In genomic region chr3:50694904-50695680, GRCm38 (mm10) we compare ENCODE assay signal across 11 mouse cellular contexts.
DNase-seq lines count a peak whose midpoint lies in the region; ATAC-seq and TF ChIP-seq lines count a peak whose summit lies in the region.
"Had no signal": no experiment of that assay in that cellular context is flagged by ENCODE, and none has a peak within 500 bp of the region (broad histone marks: within the 10 kb centered on the region; RNA-seq: fewer than 3 reads in every experiment).

No protein-coding gene starts in this region.

- no peak for TF ChIP-seq EP300 in heart, postnatal 0 days (IDR thresholded peaks at IDR 0.05; ENCODE audit: low read depth)

- no peak for DNase-seq in heart, postnatal 0 days (ENCODE audit: low spot score)
- DNase-seq in heart, postnatal 10 days = no peak
- no peak for DNase-seq in neural tube, embryonic 10.5 days (ENCODE audit: extremely low spot score, low spot score)
- DNase-seq in thymus, postnatal 4 days = peak; percentile 43
- no peak for DNase-seq in cerebellum, postnatal 14 days
- DNase-seq: adrenal gland, postnatal 25 days; gastrocnemius, postnatal 36 days; spleen, adult 18-20 months had no signal

- H3K4me3 ChIP-seq in heart, postnatal 0 days (ENCODE audit: low read depth, low read length) = no peak overlapping the region
- no peak overlapping the region for H3K4me3 ChIP-seq in neural tube, embryonic 13.5 days
- no peak overlapping the region for H3K4me3 ChIP-seq in limb, embryonic 15.5 days

- 0 out of 2 replicates have a peak overlapping the region, but pooled peaks have one; percentile 3 for H3K27ac ChIP-seq in heart, postnatal 0 days (ENCODE audit: low read depth)
- H3K27ac ChIP-seq in neural tube, embryonic 13.5 days (replicated peaks) = 0 out of 2 replicates have a peak overlapping the region, but pooled peaks have one; percentile 9
- peak overlapping the region; percentile 63 for H3K27ac ChIP-seq in limb, embryonic 15.5 days

- 66% methylated on average over 15 of the region's 15 CpGs for WGBS in heart, postnatal 0 days
- 67% methylated on average over 15 of the region's 15 CpGs for WGBS in neural tube, embryonic 13.5 days
- 56% methylated on average over 15 of the region's 15 CpGs for WGBS in limb, embryonic 15.5 days

- intact Hi-C loops in heart, postnatal 10 days (cut with DNase I) = no loop called here

- H3K9me3 ChIP-seq in heart, postnatal 0 days (replicated peaks; ENCODE audit: control insufficient read depth, low read length) = no peaks in the 10 kb centered on the region
- no peaks in the 10 kb centered on the region for H3K9me3 ChIP-seq in neural tube, embryonic 13.5 days
- H3K9me3 ChIP-seq in limb, embryonic 15.5 days = no peaks in the 10 kb centered on the region

- TF ChIP-seq CTCF in heart, postnatal 0 days (IDR thresholded peaks at IDR 0.05; ENCODE audit: low read depth) = no peak

- H3K4me2 ChIP-seq in heart, postnatal 0 days (ENCODE audit: low read depth, low read length) = no peak overlapping the region
- no peak overlapping the region for H3K4me2 ChIP-seq in neural tube, embryonic 13.5 days
- H3K4me2 ChIP-seq in limb, embryonic 15.5 days = peak overlapping the region; percentile 12; the same call in 1 of the 2 replicates

- H3K9ac ChIP-seq in heart, postnatal 0 days (replicated peaks; ENCODE audit: low read depth, low read length) = no peak overlapping the region
- no peak overlapping the region for H3K9ac ChIP-seq in neural tube, embryonic 13.5 days
- no peak overlapping the region for H3K9ac ChIP-seq in limb, embryonic 15.5 days

- no peaks in the 10 kb centered on the region for H3K4me1 ChIP-seq in heart, postnatal 0 days (ENCODE audit: control insufficient read depth, insufficient read depth)
- 0 out of 2 replicates have a peak, but pooled peaks cover 4% of the 10 kb centered on the region for H3K4me1 ChIP-seq in neural tube, embryonic 13.5 days (replicated peaks)
- H3K4me1 ChIP-seq in limb, embryonic 15.5 days = 0 out of 2 replicates have a peak, but pooled peaks cover 2% of the 10 kb centered on the region

- no peaks in the 10 kb centered on the region for H3K36me3 ChIP-seq in heart, postnatal 0 days (replicated peaks; ENCODE audit: control insufficient read depth, insufficient read depth, low read length)
- no peaks in the 10 kb centered on the region for H3K36me3 ChIP-seq in neural tube, embryonic 13.5 days
- no peaks in the 10 kb centered on the region for H3K36me3 ChIP-seq in limb, embryonic 15.5 days

- no peak for ATAC-seq in heart, postnatal 0 days (ENCODE audit: insufficient read depth, low read depth)
- ATAC-seq in neural tube, embryonic 13.5 days (ENCODE audit: low read depth) = no peak
- ATAC-seq in limb, embryonic 15.5 days (ENCODE audit: insufficient number of reproducible peaks, low FRiP score, low TSS enrichment, low read depth) = no peak
- ATAC-seq in granulocyte monocyte progenitor cell, adult 5-6 weeks (replicated peaks; ENCODE audit: poor library complexity, severe bottlenecking) = no peak

- no peaks in the 10 kb centered on the region for H3K27me3 ChIP-seq in heart, postnatal 0 days (ENCODE audit: control insufficient read depth, insufficient read depth, low read length)
- no peaks in the 10 kb centered on the region for H3K27me3 ChIP-seq in neural tube, embryonic 13.5 days
- no peaks in the 10 kb centered on the region for H3K27me3 ChIP-seq in limb, embryonic 15.5 days

Comparison
In these comparisons a context has a peak if more than half of its experiments do, and no peak if none do; other contexts are left out.
1. H3K27ac ChIP-seq: peak in every context shown above with its lines; median percentile 63 in limb, embryonic 15.5 days; 9 in neural tube, embryonic 13.5 days; 3 in heart, postnatal 0 days.